Mouse (Mus musculus) hindbrain, embryonic 14.5 days (tissue): Measurements from ENCODE around the gene Arhgap15. TPM values are rescaled to one million over a fixed set of nuclear protein-coding genes. Genes with fewer than 3 reads are reported as not detected.

Source experiments
- ATAC-seq: fragments of 200-750 bp; cut with Nextera tagmentation; 2 replicates; pipeline ENCODE4 v1.8.0; 2017; ENCODE audit warnings: moderate number of reproducible peaks, mild to moderate bottlenecking, moderate TSS enrichment, moderate library complexity; ENCODE audit not compliant: low FRiP score
- DNase-seq: peaks from one replicate; pipeline ENCODE4 v3.0.0-alpha.2; 2015; ENCODE audit warnings: low spot score
- H3K27ac ChIP-seq: fragments of 300-500 bp; sonication (generic); 2 replicates; pipeline ENCODE4 v1.5.1; 2014; ENCODE audit warnings: mild to moderate bottlenecking, moderate library complexity
- H3K27me3 ChIP-seq: fragments of 300-500 bp; sonication (generic); 2 replicates; pipeline ENCODE4 v1.6.1; 2014; ENCODE audit warnings: mild to moderate bottlenecking, low read length, mixed read lengths; ENCODE audit not compliant: control insufficient read depth, insufficient read depth
- H3K36me3 ChIP-seq: fragments of 300-500 bp; sonication (generic); replicated peaks from 2 replicates; pipeline ENCODE4 v1.6.1; 2014; ENCODE audit not compliant: control insufficient read depth, insufficient read depth
- H3K4me1 ChIP-seq: fragments of 300-500 bp; sonication (generic); replicated peaks from 2 replicates; pipeline ENCODE4 v1.6.1; 2014; ENCODE audit warnings: antibody characterized with exemption, low read length, mixed read lengths; ENCODE audit not compliant: control insufficient read depth, insufficient read depth
- H3K4me2 ChIP-seq: fragments of 300-500 bp; sonication (generic); replicated peaks from 2 replicates; pipeline ENCODE4 v1.6.1; 2014; ENCODE audit warnings: mild to moderate bottlenecking, moderate library complexity
- H3K4me3 ChIP-seq: fragments of 300-500 bp; sonication (generic); replicated peaks from 2 replicates; pipeline ENCODE4 v1.5.1; 2014; ENCODE audit warnings: mild to moderate bottlenecking, low read length
- H3K9ac ChIP-seq: fragments of 300-500 bp; sonication (generic); 2 replicates; pipeline ENCODE4 v1.6.1; 2014
- H3K9me3 ChIP-seq: fragments of 300-500 bp; sonication (generic); 2 replicates; pipeline ENCODE4 v1.6.1; 2016; ENCODE audit warnings: low read length; ENCODE audit not compliant: control insufficient read depth
- WGBS: fragments of 180-500 bp; shearing (Covaris S2); extraction: QIAGEN DNeasy Blood & Tissue Kit; methylation state at CpG from one replicate; pipeline ENCODE4 v1.1.7; 2014; 5-methylcytosine and 5-hydroxymethylcytosine counted together
- polyA plus RNA-seq: library from polyadenylated mRNA; unstranded; fragments of >200 nt; fragmentation: Nextera tagmentation; extraction: Ambion mirVana; gene quantifications from 2 replicates; pipeline ENCODE4 v1.2.1, GENCODE M21; 2014

Gene Arhgap15
- polyA plus RNA-seq, 1 experiment from 2014 or later: 3.1 TPM

DNA sequence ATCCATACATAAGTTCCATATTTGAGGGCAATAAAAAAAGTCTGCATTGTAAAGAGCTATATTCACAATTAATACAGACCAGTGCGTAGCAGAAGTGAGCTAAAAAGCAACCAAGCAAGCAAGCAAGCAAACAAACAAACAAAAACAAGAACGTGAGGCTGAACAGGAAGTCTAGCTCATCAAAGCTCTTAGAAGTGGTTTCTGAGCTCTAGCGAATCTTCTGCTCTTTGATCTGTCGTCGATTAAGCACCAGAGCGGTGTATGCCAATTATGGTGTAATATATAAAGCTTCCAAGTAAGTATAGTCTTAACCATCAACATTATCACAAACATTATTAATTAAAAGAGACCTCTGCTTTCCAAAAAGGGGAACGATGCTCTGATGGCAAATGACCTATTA, 243.9 kb downstream of the Arhgap15 start:
- Histone ChIP-seq H3K4me2 (no peak overlapping the region), H3K4me3 (no peak overlapping the region), H3K9ac (no peak overlapping the region), H3K36me3 (no peaks in the 10 kb centered on the region), H3K4me1 (no peaks in the 10 kb centered on the region), H3K27me3 (no peaks in the 10 kb centered on the region), H3K9me3 (no peaks in the 10 kb centered on the region), H3K27ac (no peak overlapping the region)
- ATAC-seq: no peak
- 89% methylated on average over 7 of the region's 7 CpGs for WGBS
- DNase-seq: no peak

DNA sequence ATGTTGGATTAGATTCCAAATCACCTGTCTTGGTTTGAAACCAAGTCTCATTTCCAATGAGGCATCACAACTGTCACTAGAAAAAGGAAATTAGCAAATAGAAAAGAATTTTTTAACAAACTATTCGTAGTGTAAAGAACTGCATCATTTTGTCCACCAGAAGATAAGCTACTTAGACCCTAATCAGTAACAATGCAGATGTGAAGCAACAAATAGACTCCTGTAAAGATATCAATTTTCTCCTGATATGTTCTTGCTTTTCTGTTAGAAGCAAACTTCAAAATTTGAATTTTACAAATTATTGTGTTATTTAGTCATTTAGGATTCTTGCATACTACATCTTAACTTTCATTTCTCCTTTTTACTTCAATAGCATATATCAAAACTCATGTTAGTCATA, 253.8 kb downstream of the Arhgap15 start:
- Histone ChIP-seq H3K9ac (no peak overlapping the region), H3K4me3 (no peak overlapping the region), H3K27ac (no peak overlapping the region), H3K9me3 (no peaks in the 10 kb centered on the region), H3K27me3 (no peaks in the 10 kb centered on the region), H3K4me2 (no peak overlapping the region), H3K36me3 (no peaks in the 10 kb centered on the region), H3K4me1 (no peaks in the 10 kb centered on the region)
- WGBS: 82% methylated on average over 1 of the region's 1 CpGs
- no peak for ATAC-seq
- DNase-seq: no peak

- H3K27me3 ChIP-seq: no peaks in the 10 kb centered on the region
- no peak overlapping the region for H3K9ac ChIP-seq
- DNase-seq (no peak), ATAC-seq (no peak)
- no peaks in the 10 kb centered on the region for H3K9me3 ChIP-seq
- H3K4me3 ChIP-seq: no peak overlapping the region
- H3K4me1 ChIP-seq: no peaks in the 10 kb centered on the region
- H3K4me2 ChIP-seq: no peak overlapping the region
- H3K27ac ChIP-seq: no peak overlapping the region
- no peaks in the 10 kb centered on the region for H3K36me3 ChIP-seq
- WGBS: 100% methylated on average over 1 of the region's 1 CpGs
Measured at GRCm38 (mm10) chr2:44010249-44010648, 261.6 kb downstream of the Arhgap15 start.

DNA sequence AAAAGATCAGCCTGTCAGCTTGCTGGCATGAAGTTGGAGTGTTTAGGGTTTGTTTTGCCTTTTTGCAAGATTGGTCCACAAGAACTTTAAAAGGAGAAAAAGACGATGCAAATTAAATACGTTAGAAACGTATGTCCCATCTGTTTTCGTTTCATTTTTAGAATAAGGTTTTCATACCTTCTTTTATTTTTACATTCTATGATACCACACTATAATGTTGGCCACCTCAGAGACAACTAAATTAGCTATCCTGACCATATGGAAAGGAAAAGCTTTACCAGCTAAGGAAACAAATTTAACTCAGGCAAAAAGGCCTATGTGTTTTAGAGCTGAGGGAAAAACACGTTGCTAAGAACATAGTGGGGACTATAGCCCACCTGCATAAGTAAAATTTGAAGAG, 264.8 kb downstream of the Arhgap15 start:
- H3K9me3 ChIP-seq: no peaks in the 10 kb centered on the region
- no peak overlapping the region for H3K9ac ChIP-seq
- ATAC-seq: no peak
- no peak overlapping the region for H3K27ac ChIP-seq
- H3K4me3 ChIP-seq: no peak overlapping the region
- peaks cover 6% of the 10 kb centered on the region; the same call in 1 of the 2 replicates for H3K4me1 ChIP-seq
- H3K36me3 ChIP-seq: no peaks in the 10 kb centered on the region
- H3K27me3 ChIP-seq: no peaks in the 10 kb centered on the region
- H3K4me2 ChIP-seq: no peak overlapping the region
- WGBS: 96% methylated on average over 5 of the region's 5 CpGs
- DNase-seq: no peak

GRCm38 (mm10) chr2:44016720-44017119, 268.1 kb downstream of the Arhgap15 start:
- Histone ChIP-seq H3K27ac (no peak overlapping the region), H3K9me3 (no peaks in the 10 kb centered on the region), H3K9ac (no peak overlapping the region), H3K27me3 (no peaks in the 10 kb centered on the region), H3K36me3 (no peaks in the 10 kb centered on the region), H3K4me1 (peaks cover 6% of the 10 kb centered on the region; the same call in 1 of the 2 replicates), H3K4me2 (no peak overlapping the region), H3K4me3 (no peak overlapping the region)
- DNase-seq (no peak), ATAC-seq (no peak)
- 71% methylated on average over 3 of the region's 3 CpGs for WGBS

DNA sequence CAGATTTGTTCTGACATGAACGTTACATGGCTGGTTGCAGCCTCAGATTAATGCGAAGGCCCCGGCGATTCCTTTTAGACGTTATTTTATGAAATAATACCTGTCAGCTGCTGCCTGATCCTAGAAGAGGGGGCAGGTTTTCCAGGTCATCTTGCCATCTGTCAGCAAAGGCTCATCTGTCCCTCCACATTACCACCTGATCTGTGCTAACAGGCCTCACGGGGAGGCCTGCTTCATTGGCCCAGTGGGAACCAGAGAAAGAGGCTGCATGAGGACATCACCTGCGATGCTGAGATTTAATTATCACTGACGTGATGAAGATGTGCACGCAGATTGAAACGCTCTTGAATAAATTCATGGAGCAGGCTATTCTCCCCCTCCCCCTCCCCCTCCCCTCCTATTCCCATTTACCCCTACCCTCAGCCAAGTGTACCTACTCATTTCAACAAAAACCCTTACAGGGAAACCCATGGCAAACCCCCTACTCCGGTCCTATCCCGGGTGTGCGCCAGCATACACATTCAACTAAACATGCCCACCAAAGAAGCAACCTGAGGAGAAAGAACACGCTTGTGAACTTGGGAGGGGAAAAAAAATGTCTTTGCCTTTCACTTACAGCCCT, 268.9 kb downstream of the Arhgap15 start:
- DNase-seq (no peak), ATAC-seq (peak; percentile 74; the same call in 1 of the 2 replicates)

GRCm38 (mm10) chr2:44018033-44018432, 269.4 kb downstream of the Arhgap15 start:
- Histone ChIP-seq H3K36me3 (no peaks in the 10 kb centered on the region), H3K27ac (no peak overlapping the region), H3K4me1 (peaks cover 6% of the 10 kb centered on the region; the same call in 1 of the 2 replicates), H3K4me3 (no peak overlapping the region), H3K9ac (no peak overlapping the region), H3K27me3 (no peaks in the 10 kb centered on the region), H3K9me3 (no peaks in the 10 kb centered on the region), H3K4me2 (no peak overlapping the region)
- no peak for DNase-seq
- no peak for ATAC-seq
- WGBS: 78% methylated on average over 10 of the region's 10 CpGs

More for the DNA sequence above, 268.9 kb downstream of the Arhgap15 start:
- Histone ChIP-seq H3K27me3 (no peaks in the 10 kb centered on the region), H3K4me2 (no peak overlapping the region), H3K4me1 (peaks cover 6% of the 10 kb centered on the region; the same call in 1 of the 2 replicates), H3K36me3 (no peaks in the 10 kb centered on the region), H3K27ac (no peak overlapping the region), H3K4me3 (no peak overlapping the region), H3K9ac (0 out of 2 replicates have a peak overlapping the region, but pooled peaks have one; percentile 5), H3K9me3 (no peaks in the 10 kb centered on the region)
- WGBS: 49% methylated on average over 14 of the region's 14 CpGs

- Histone ChIP-seq H3K27ac (no peak overlapping the region), H3K4me3 (no peak overlapping the region), H3K9me3 (no peaks in the 10 kb centered on the region), H3K4me2 (no peak overlapping the region), H3K9ac (no peak overlapping the region), H3K36me3 (no peaks in the 10 kb centered on the region), H3K27me3 (no peaks in the 10 kb centered on the region), H3K4me1 (no peaks in the 10 kb centered on the region)
- ATAC-seq (no peak), DNase-seq (no peak)
- WGBS: 78% methylated on average over 1 of the region's 1 CpGs
Measured at GRCm38 (mm10) chr2:44024704-44025103, 276.1 kb downstream of the Arhgap15 start.

- no peak for DNase-seq
- H3K27me3 ChIP-seq: no peaks in the 10 kb centered on the region
- 83% methylated on average over 8 of the region's 8 CpGs for WGBS
- H3K4me3 ChIP-seq: no peak overlapping the region
- H3K4me2 ChIP-seq: no peak overlapping the region
- ATAC-seq: no peak
- no peaks in the 10 kb centered on the region for H3K36me3 ChIP-seq
- H3K9me3 ChIP-seq: no peaks in the 10 kb centered on the region
- no peak overlapping the region for H3K27ac ChIP-seq
- no peak overlapping the region for H3K9ac ChIP-seq
- no peaks in the 10 kb centered on the region for H3K4me1 ChIP-seq
Measured at GRCm38 (mm10) chr2:44029035-44029715, 280.6 kb downstream of the Arhgap15 start.
